Mouse (Mus musculus): ENCODE data around the gene Lrrc8d. TPM values are rescaled to one million over a fixed set of nuclear protein-coding genes. Genes with fewer than 3 reads are reported as not detected.

Gene Lrrc8d
- polyA plus RNA-seq, 1 experiment from 2014 or later: 32.8 TPM

DNA sequence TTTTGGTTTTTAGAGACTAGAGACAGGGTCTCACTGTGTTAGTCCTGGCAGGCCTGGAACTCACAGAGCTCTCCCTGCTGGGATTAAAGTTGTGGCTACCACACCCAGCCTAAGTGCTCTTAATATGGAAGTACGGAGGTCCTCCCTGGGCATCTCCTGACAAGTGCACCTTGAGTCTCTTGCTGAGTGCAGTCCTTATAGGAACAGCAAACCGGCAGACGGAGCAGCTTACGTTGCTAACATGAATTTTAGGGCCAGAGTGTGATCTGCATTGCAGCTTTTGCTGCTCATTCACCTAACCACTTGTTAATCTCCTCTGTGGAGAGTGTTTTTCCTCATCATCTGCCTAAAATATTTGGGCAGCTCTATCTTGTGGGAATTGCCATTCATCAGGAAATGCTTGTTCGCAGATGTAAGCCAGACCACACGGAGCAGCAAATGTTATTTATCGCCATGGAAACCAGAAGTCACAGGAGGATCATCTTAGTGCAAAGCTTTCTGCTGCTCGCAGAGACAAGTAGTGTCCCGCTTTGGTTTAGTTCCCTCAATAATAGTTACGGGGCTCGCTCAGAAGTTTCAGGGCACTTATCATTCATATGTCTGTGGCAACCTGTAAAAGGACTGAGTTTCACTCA is 62.2 kb downstream of the Lrrc8d start:
- no peak overlapping the region for H3K4me2 ChIP-seq

DNA sequence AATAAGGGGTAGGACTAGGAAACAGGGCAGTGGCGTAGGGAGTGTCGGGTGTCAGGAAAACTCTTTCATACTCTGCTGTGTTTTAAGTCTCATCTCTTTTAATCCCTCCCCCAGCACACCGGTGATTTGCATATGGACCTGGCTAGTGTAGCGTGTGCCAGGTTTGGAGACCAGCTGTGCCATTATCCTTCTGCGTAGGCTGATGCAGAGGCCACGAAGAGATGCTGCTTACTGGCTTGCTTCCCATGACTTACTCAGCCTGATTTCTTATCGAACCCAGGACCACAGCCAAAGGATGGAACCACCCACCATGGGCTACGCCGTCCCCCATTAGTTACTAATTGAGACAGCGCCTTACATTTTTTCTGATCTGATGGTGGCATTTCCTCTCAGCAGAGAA is 64.6 kb downstream of the Lrrc8d start:
- Histone ChIP-seq H3K4me2 (no peak overlapping the region), H3K27me3 (no peaks in the 10 kb centered on the region), H3K36me3 (peaks cover 7% of the 10 kb centered on the region; the same call in 1 of the 2 replicates), H3K9me3 (no peaks in the 10 kb centered on the region), H3K9ac (no peak overlapping the region), H3K4me1 (replicated peaks) (peaks cover 66% of the 10 kb centered on the region), H3K4me3 (no peak overlapping the region), H3K27ac (peak overlapping the region; percentile 58; the same call in 1 of the 2 replicates)
- no peak for ATAC-seq (ENCODE audit: low FRiP score)
- WGBS: 75% methylated on average over 10 of the region's 10 CpGs

More for the DNA sequence above, 62.2 kb downstream of the Lrrc8d start:
- no peak overlapping the region for H3K4me3 ChIP-seq
- 30% methylated on average over 11 of the region's 11 CpGs for WGBS
- ATAC-seq (ENCODE audit: low FRiP score): peak; percentile 40; the same call in 1 of the 2 replicates
- H3K9me3 ChIP-seq: no peaks in the 10 kb centered on the region
- H3K9ac ChIP-seq: no peak overlapping the region
- peaks cover 51% of the 10 kb centered on the region for H3K4me1 ChIP-seq (replicated peaks)
- no peaks in the 10 kb centered on the region for H3K27me3 ChIP-seq
- H3K27ac ChIP-seq: no peak overlapping the region
- peaks cover 10% of the 10 kb centered on the region for H3K36me3 ChIP-seq

DNA sequence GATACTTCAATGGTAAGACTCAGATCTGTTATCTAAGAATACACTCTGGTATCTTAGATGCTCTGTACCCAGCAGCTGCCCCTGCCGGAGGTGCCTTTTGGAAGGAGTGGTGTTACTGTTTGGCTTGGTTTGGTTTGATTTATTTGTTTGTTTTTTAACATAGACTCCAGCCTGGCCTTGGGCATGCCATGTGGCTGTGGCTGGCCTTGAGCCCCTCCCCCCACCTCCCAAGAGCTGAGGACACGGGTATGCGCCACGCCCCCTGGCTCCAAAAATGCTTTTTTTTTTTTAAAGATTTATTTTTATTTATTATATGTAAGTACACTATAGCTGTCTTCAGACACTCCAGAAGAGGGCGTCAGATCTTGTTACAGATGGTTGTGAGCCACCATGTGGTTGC is 65.6 kb downstream of the Lrrc8d start:
- no peak overlapping the region for H3K4me3 ChIP-seq
- 91% methylated on average over 5 of the region's 5 CpGs for WGBS
- H3K9ac ChIP-seq: no peak overlapping the region
- H3K4me2 ChIP-seq: no peak overlapping the region
- no peak for ATAC-seq (ENCODE audit: low FRiP score)
- peaks cover 64% of the 10 kb centered on the region for H3K4me1 ChIP-seq (replicated peaks)
- H3K27ac ChIP-seq: no peak overlapping the region; the same call in 1 of the 2 replicates
- H3K9me3 ChIP-seq: no peaks in the 10 kb centered on the region
- H3K36me3 ChIP-seq: peaks cover 7% of the 10 kb centered on the region; the same call in 1 of the 2 replicates
- no peaks in the 10 kb centered on the region for H3K27me3 ChIP-seq

DNA sequence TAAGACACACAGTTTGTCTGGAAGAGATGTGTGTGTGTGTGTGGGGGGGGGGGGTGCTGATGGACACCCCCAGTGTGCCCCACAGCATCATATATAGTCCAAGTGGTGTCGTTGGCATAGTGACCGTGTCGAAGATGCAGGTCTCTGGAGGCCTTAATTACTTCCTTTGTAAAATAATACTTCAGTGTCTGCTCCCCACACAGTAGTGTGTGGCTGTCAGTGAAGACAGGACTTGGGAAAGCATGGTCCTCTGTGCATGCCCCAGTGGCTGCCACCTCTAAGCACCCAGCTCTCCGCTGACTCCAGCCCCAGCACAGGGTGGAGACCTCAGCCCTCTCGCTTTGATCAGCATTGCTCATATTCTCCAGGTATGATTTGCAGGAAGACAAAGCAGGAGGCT is 76.6 kb downstream of the Lrrc8d start:
- peak overlapping the region; percentile 62 for H3K27ac ChIP-seq
- no peak overlapping the region for H3K4me2 ChIP-seq
- H3K9ac ChIP-seq: no peak overlapping the region
- 53% methylated on average over 5 of the region's 5 CpGs for WGBS
- 0 out of 2 replicates have a peak, but pooled peaks have one; percentile 55 for ATAC-seq (ENCODE audit: low FRiP score)
- H3K36me3 ChIP-seq: no peaks in the 10 kb centered on the region
- no peaks in the 10 kb centered on the region for H3K27me3 ChIP-seq
- H3K4me1 ChIP-seq (replicated peaks): peaks cover 24% of the 10 kb centered on the region
- no peaks in the 10 kb centered on the region for H3K9me3 ChIP-seq
- H3K4me3 ChIP-seq: no peak overlapping the region

DNA sequence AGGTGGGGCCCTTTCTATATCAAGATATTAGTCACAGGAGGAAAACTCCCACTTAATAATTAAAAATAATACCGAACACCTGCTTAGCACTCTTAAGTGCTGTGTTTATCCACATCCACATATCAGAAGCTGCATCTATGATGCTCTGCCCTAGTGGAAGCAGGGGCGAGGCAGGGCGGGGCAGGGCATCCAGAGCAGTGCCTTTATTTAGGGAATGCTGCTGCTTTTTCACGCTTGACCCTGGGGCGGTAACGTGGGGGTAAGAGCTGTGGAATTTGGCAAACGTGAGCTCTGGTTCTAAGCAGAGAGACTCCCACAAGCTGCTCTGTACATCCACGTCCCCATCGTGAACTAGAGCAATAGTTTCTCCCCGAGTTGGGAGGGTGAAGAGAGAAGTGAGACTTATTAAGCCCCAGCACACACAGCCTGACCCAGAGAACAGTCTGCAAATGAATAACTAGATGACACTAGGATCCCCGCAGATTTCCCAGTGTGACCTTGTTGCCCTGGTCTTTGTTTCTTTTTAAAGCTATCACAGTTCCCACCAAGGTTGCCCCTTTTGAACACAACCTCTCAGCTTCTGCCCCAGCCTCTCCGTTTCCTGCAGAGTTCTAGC is 77.3 kb downstream of the Lrrc8d start:
- Histone ChIP-seq H3K9ac (no peak overlapping the region), H3K4me3 (no peak overlapping the region), H3K9me3 (no peaks in the 10 kb centered on the region), H3K36me3 (no peaks in the 10 kb centered on the region), H3K27me3 (no peaks in the 10 kb centered on the region), H3K4me1 (replicated peaks) (peaks cover 24% of the 10 kb centered on the region), H3K4me2 (no peak overlapping the region), H3K27ac (0 out of 2 replicates have a peak overlapping the region, but pooled peaks have one; percentile 32)
- 31% methylated on average over 12 of the region's 12 CpGs for WGBS
- no peak for ATAC-seq (ENCODE audit: low FRiP score)

DNA sequence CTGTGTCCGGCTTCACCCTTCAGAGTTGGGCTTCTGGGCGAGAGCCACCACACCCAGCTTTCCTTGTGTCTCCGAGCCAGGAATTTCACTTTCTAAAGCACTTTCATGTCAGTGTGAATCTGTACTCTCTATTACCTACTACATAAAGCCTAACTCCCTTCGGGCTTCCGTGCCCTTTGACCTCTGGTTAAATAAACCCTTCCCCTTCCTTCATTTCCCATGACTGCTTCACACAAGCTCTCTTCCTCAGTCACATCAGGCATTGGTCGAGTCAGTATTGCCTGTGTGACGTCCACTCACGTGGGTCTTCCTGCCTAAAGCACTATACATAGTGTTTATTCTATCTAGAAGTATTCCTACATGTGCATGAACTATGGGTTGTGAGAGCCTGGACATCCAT is 77.9 kb downstream of the Lrrc8d start:
- ATAC-seq (ENCODE audit: low FRiP score): no peak
- WGBS: 23% methylated on average over 8 of the region's 8 CpGs
- H3K4me2 ChIP-seq: no peak overlapping the region

DNA sequence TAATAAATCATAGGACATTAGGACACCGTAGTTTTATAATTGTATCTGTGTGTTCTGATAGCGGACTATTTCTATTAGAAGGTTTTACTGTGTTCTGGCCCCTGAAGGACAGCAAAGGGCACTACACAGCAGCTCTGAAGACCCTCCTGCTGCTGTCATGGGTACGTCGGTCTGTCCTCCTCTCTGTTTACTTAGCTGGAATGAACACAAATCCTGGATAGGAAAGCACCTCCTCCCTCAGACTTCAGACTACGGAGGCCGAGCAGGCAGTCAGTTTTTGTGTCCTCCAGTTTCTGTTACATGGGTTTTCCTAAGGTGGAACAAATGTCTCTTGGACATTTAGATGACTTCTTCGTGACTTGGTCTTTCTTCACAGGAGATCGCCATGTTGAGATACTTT is 78.4 kb downstream of the Lrrc8d start:
- H3K27me3 ChIP-seq: no peaks in the 10 kb centered on the region
- no peak overlapping the region for H3K4me3 ChIP-seq
- H3K27ac ChIP-seq: no peak overlapping the region
- no peaks in the 10 kb centered on the region for H3K9me3 ChIP-seq
- H3K4me2 ChIP-seq: no peak overlapping the region
- peaks cover 24% of the 10 kb centered on the region for H3K4me1 ChIP-seq (replicated peaks)
- H3K36me3 ChIP-seq: no peaks in the 10 kb centered on the region
- no peak overlapping the region for H3K9ac ChIP-seq
- 72% methylated on average over 8 of the region's 8 CpGs for WGBS
- ATAC-seq (ENCODE audit: low FRiP score): no peak

More for the DNA sequence above, 77.9 kb downstream of the Lrrc8d start:
- Histone ChIP-seq H3K4me3 (no peak overlapping the region), H3K27ac (peak overlapping the region; percentile 32; the same call in 1 of the 2 replicates), H3K36me3 (no peaks in the 10 kb centered on the region), H3K4me1 (replicated peaks) (peaks cover 24% of the 10 kb centered on the region), H3K27me3 (no peaks in the 10 kb centered on the region), H3K9me3 (no peaks in the 10 kb centered on the region), H3K9ac (no peak overlapping the region)

DNA sequence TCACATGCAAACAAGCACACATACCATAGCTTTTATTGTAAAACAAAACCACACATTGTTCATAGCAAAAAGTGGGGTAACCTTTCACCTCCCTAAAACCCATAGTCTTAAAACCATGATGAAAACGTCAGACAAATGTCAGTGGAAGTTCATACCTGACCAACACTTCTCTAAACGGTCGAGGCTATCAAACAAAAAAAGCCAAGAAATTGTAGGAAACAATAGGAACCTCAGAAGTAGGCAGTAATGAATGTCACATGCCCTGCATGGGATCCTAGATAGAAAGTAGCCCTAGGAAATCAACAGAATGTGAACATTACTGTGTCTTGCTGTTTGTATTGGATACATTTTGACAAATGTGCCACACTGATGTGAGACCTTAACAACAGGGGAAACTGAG is 79.0 kb downstream of the Lrrc8d start:
- Histone ChIP-seq H3K27ac (no peak overlapping the region), H3K4me3 (no peak overlapping the region), H3K4me1 (replicated peaks) (peaks cover 24% of the 10 kb centered on the region), H3K9ac (no peak overlapping the region), H3K27me3 (no peaks in the 10 kb centered on the region), H3K36me3 (no peaks in the 10 kb centered on the region), H3K4me2 (no peak overlapping the region), H3K9me3 (no peaks in the 10 kb centered on the region)
- WGBS: 55% methylated on average over 3 of the region's 3 CpGs
- ATAC-seq (ENCODE audit: low FRiP score): no peak

DNA sequence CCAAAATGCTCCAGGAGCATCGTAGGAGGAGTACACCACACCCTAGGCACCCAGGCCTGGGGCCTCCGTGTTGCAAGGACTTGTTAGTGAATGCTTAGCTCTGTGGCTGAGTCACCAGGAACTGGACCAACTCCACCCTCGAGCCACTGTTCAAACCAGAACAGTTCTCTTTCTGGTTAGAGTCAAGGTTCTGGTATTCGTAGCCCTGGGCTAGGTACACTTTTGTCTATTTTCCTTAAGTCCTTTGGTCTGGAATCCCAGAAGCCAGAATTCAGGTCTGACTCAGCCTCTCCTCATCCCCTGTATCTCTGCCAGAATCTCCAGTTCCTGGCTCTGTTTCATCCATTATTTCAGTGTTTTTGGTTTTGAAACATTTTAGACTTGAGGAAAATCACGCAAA is 79.6 kb downstream of the Lrrc8d start:
- Histone ChIP-seq H3K9ac (no peak overlapping the region), H3K4me1 (replicated peaks) (peaks cover 26% of the 10 kb centered on the region), H3K9me3 (no peaks in the 10 kb centered on the region), H3K36me3 (no peaks in the 10 kb centered on the region), H3K4me2 (no peak overlapping the region), H3K27ac (no peak overlapping the region), H3K4me3 (no peak overlapping the region), H3K27me3 (no peaks in the 10 kb centered on the region)
- ATAC-seq (ENCODE audit: low FRiP score): no peak
- 92% methylated on average over 5 of the region's 5 CpGs for WGBS

DNA sequence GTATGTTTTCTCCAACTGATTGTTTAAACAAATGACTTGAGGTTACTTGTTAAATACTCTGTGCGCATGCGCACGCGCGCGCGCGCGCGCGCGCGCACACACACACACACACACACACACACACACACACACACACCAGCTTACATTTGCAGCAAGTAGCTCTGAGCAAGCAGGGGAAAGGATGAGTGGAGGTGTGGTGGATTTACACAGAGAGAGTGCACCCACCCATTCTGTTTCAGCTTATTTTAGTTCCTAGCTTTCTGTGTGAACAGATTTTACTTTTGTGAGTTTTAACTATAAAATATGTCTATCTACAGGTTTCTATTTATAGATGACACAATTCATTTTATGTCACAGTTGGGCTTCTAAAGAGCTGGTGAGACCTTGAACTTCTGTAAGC is 84.1 kb downstream of the Lrrc8d start:
- WGBS: 99% methylated on average over 13 of the region's 13 CpGs
- no peak for ATAC-seq (ENCODE audit: low FRiP score)

DNA sequence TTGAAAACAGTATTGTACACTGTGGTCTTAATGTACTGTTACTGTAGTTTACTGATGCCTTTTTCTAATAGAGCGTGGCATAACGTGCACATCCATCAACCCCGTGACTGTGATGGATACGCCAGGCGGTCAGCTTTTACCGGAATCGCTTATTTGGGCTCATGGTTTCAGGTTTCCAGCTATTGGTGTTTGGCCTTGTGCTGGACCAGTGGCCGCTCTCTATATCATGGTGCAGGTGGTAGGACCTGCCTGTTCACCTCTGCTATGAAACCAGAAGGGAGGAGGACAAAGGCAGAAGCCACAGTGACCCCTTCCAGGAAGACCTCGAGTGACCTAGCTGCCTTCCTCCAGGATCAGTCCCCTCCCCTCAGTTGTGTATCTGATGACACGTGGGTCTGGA is 85.0 kb downstream of the Lrrc8d start:
- no peak for ATAC-seq (ENCODE audit: low FRiP score)
- Histone ChIP-seq H3K9me3 (no peaks in the 10 kb centered on the region), H3K4me1 (replicated peaks) (peaks cover 54% of the 10 kb centered on the region), H3K27ac (no peak overlapping the region), H3K27me3 (no peaks in the 10 kb centered on the region), H3K4me3 (no peak overlapping the region), H3K9ac (no peak overlapping the region), H3K4me2 (no peak overlapping the region), H3K36me3 (no peaks in the 10 kb centered on the region)
- 80% methylated on average over 10 of the region's 10 CpGs for WGBS

More for the DNA sequence above, 84.1 kb downstream of the Lrrc8d start:
- Histone ChIP-seq H3K4me1 (replicated peaks) (peaks cover 47% of the 10 kb centered on the region), H3K9ac (no peak overlapping the region), H3K36me3 (no peaks in the 10 kb centered on the region), H3K27me3 (no peaks in the 10 kb centered on the region), H3K27ac (no peak overlapping the region), H3K4me3 (no peak overlapping the region), H3K4me2 (no peak overlapping the region), H3K9me3 (no peaks in the 10 kb centered on the region)

DNA sequence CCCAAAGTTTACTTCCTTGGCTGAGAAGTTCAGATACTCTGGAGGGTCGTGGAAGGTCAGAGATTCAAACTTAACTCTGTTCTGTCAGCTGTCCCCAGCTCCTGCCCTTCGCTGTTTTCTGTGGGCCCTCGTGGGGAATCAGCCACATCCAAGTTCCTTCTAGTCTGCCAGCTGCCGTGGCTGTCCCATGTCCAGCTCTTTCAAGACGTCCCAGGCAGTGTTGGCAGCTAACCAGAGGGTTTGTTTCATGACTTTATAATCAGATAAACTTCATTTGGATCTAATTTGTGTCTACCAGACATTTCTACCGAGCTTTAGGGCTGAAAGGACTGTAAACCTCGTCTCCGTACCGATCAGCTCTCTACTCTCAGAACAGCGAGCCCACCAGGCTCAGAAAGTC is 87.8 kb downstream of the Lrrc8d start:
- H3K27me3 ChIP-seq: no peaks in the 10 kb centered on the region
- H3K4me2 ChIP-seq: no peak overlapping the region
- H3K4me3 ChIP-seq: no peak overlapping the region
- no peaks in the 10 kb centered on the region for H3K36me3 ChIP-seq
- WGBS: 72% methylated on average over 10 of the region's 10 CpGs
- H3K9me3 ChIP-seq: no peaks in the 10 kb centered on the region
- peaks cover 67% of the 10 kb centered on the region for H3K4me1 ChIP-seq (replicated peaks)
- H3K9ac ChIP-seq: no peak overlapping the region
- H3K27ac ChIP-seq: 0 out of 2 replicates have a peak overlapping the region, but pooled peaks have one; percentile 20
- ATAC-seq (ENCODE audit: low FRiP score): no peak

DNA sequence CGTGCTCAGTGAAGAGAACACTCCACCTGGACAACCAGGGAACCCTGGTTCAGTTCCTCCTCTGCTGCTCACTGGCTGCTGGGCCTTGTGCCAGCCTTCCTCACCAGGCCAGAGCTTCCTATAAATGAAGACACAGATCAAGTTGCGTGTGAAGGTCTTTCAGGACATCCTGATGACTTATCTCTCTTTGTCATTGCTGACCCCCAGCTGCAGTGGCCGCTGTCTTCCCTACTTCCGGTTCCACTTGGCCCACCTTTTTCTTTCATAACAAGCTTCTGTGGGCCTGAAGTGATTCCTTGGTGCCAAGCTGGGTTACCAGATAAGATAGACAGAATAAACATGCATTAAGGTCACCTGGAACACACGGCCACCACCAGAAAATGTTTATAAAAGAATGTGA is 90.0 kb downstream of the Lrrc8d start:
- no peak overlapping the region for H3K9ac ChIP-seq
- no peaks in the 10 kb centered on the region for H3K36me3 ChIP-seq
- no peak overlapping the region for H3K27ac ChIP-seq
- no peak overlapping the region for H3K4me3 ChIP-seq
- H3K9me3 ChIP-seq: no peaks in the 10 kb centered on the region
- peaks cover 72% of the 10 kb centered on the region for H3K4me1 ChIP-seq (replicated peaks)
- no peak for ATAC-seq (ENCODE audit: low FRiP score)
- no peaks in the 10 kb centered on the region for H3K27me3 ChIP-seq
- 86% methylated on average over 5 of the region's 5 CpGs for WGBS
- no peak overlapping the region for H3K4me2 ChIP-seq
